Mouse (Mus musculus): Measurements from ENCODE around the gene Cmtm2b.

GRCm38 (mm10) chr8:104336806-104337205 lies 14.8 kb downstream of the Cmtm2b start:
- TF ChIP-seq GATA1 (IDR thresholded peaks at IDR 0.05; ENCODE audit: borderline replicate concordance, low read length): no peak
- no peak for TF ChIP-seq FLI1 (IDR thresholded peaks at IDR 0.05; ENCODE audit: low read length)

Data from megakaryocyte, embryonic 14.5 days (primary cell).